Mouse (Mus musculus) erythroblast, adult 5-6 weeks (primary cell): ENCODE data around the gene Hoxa10. TPM values are rescaled to one million over a fixed set of nuclear protein-coding genes. Genes with fewer than 3 reads are reported as not detected.

Source experiments
- ATAC-seq: replicated peaks from 2 replicates; pipeline ENCODE4 v1.8.0; 2016; ENCODE audit warnings: moderate number of reproducible peaks, mild to moderate bottlenecking, moderate TSS enrichment, inconsistent platforms; ENCODE audit not compliant: poor library complexity, low FRiP score, severe bottlenecking
- total RNA-seq, 2 experiments: library from RNA; stranded (forward) in 1 of 2; stranded (reverse) in 1 of 2; fragments of 150-400 nt in 1 of 2; fragments of 200-764, 138-1000 nt in 1 of 2; gene quantifications; 2 replicates each; pipeline versions ENCODE4 v1.2.3 to v1.2.4; 2015 to 2017; ENCODE audit warnings: low replicate concordance in 2 of 2

The Hoxa10 gene
- total RNA-seq, 2 experiments from 2014 or later: not detected

DNA sequence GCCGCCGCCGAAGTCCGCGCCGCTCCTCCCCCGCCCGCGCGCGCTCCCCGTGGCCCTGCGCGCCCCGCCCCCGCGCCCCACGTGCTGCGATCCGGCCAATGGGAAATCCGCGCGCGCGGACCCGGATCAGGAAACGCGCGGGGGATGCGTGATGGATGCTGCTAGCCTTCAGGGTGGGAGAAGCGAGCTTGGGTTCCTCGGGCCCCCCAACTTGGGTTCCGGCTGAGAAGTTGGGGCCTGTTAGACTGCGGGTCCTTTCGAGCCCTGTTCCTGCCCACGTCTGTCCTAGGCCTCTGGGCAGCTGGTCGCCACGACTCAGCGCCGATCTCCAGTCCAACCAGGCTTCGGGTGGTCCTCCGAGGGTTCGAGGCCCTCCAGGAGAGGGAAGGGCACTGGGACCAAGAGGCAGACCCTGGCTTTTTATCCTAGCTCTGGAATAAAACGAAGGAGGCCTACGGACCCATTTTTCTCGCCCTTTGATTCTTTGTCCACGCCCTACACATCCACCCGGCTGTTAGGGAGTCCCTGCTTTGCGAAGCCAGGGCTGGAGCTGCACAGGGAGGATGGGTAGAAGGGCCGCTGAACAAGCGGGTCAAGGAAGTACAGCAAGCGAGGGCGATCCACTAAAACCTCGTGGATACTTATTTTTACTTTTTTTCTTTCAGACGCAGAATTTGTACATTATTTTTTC is 48.6 kb downstream of the Hoxa10 start:
- ATAC-seq: peak; percentile 57; the same call in 1 of the 2 replicates

DNA sequence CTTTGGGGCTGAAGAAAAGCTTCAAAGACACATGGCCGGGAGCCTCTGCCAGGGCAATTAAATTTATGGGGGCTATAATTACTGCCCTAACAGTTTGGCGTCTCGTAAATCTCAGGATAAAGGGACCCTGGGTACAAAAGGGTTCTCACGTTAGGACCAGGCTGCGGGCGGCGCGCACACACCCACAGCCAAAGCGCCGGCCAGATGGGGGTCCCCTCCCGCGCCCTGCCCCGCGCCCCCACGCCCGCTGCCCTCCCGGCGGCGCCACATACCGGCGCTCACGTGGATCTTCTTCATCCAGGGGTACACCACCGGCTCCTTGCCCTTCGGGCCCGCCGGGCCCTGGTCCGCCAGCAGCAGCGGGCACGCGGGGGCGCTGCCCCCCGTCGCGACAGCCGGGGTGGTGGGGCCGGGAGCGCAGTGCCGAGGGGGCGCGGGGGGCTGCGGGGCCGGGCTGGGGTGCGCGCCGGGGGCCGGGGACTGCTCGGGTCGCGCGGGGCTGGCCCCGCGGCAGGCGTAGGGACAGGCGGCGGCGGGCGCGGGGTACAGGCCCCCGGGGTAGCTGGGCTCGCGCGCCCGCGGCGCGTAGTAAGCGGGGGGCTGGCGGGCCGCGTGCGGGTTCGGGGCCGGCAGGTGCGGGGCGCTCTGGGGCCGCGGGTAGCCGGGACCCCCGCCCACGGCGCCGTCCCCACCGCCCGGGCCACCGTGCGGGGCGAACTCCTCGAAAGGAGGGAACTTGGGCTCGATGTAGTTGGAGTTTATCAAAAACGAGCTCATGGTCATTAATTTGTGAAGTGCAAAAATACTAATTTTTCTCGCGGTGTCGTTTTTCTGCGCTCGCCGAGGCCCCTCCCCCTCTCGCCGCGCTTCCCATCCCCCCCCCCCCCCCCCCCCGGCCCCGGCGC is 49.5 kb downstream of the Hoxa10 start, which contains the start of gene Hoxa4:
Hoxa4 (minus strand) TSS at position 848 of the 905 bp plus-strand sequence.
- no peak for ATAC-seq

DNA sequence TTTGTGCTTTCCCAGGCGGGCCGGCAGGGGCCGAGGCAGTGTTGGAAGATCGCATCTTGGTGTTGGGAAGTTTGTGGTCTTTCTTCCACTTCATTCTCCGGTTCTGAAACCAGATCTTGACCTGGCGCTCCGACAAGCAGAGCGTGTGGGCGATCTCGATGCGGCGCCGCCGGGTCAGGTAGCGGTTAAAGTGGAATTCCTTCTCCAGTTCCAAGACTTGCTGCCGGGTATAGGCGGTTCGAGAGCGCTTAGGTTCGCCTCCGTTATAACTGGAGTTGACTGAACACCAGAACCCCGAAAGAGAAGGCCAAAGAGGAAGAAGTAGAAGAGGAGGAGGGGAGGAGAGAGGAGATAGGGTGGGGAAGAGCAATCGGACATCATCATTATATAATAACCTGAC is 50.2 kb downstream of the Hoxa10 start:
- no peak for ATAC-seq

DNA sequence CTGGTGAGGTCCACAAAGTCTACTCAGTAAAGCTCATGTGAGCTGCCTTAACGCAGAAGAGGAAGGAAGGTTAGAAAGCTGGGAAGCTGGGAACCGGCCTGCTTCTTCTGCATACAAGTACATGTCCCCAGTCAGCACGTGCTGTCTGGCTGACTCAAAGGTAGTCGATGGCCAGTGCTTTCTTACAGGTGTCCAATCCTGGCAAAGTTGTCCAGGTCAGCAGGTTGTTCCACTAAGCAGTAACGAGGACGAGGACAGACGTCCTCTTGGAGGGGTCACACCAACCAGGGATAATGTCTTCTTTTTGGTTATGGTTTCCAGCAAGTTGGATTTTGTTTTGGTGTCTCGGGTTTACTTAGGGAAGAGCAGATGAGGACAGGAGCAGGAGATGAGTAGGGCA is 50.7 kb downstream of the Hoxa10 start:
- ATAC-seq: no peak

DNA sequence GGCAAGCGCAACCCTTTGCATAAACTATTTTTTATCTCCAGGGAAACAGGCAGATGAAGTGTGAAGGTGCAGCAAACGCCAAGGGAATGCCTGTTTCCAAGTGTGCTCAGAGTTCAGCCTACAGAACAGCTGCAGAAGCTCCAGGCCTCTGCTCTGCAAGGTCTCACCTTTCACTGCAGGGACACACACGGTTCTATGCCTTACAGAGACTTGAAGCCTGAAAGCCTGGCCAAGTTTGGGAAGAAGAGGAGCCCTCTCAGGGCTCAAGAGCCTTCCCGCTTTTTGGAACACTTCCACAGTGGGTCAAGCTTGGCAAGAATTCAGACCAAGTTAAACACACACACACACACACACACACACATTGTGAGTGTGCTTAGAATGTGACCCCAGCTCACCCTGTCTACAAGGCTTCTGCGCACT is 51.5 kb downstream of the Hoxa10 start:
- ATAC-seq: no peak

DNA sequence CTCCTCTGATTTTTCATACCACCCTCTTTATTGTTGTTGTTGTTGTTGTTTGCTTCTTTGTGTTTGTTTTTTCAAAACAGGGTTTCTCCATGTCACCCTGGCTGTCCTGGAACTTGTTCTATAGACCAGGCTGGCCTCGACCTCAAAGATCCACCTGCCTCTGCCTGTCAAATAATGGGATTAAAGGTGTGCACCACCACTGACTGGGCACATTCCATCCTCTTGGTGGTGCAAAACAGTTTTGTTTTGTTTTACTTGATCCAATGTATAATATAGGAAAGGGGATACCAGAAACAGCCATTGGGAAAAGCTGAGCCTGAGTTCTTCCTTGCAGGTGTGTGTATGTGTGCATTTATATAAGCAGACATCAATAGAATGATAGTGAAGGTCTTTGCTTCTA is 54.2 kb downstream of the Hoxa10 start:
- no peak for ATAC-seq

DNA sequence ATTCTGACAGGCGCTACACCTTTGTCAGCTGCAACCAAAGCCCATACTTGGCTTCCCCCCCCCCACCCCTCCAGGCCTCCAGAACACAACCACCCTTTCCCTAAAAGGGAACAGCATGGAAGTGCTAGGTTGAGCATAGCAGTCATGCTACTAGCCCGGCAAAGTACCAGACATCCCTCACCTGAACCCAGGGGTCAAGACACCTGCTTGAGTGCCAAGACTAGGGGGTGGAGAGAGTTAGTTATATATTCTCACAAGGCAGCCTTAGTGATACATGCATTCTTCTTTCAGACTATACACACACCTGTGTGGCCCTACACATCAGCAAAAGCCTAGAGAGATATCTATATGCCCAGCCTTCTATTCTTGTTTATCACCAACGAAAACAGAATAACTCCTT is 54.8 kb downstream of the Hoxa10 start:
- ATAC-seq: no peak

DNA sequence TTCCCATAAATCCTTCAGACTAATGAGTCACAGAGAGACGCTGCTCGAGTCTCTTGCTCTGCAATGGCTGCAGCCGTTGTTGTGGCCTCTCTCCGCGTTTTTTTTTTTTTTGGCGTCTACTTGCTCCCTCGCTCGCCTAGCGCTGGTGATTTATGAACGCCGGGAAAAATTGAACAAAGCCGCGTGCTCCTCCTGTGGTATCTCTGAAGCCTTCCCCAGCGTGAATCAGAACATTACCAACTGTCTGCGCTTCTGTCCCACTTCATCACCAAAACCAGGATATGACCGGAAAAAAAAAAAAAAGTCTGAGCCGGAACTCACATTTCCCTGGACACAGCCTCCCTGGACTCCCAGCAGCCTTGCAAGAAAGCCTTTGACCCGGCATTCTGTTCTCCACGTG is 55.4 kb downstream of the Hoxa10 start:
- no peak for ATAC-seq

DNA sequence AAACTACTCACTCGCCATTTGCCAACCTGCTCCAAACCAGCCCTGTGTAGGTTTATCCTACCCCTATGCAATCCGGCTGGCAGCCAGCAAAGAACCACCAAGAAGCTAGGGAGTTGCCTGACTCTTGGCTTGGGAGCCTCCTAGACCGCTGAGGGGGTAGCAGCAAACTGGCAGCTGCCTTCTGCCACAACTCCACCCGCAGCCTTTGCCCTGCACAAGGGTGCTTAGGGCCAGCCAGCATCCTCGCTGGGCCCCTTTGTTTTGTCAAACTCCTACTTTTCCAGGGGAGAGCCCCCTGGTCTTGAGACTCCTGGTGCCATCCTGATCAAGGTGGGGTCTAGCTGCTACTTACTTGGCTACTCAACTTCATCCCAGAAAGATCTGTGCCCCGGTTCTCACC is 56.0 kb downstream of the Hoxa10 start:
- ATAC-seq: no peak

DNA sequence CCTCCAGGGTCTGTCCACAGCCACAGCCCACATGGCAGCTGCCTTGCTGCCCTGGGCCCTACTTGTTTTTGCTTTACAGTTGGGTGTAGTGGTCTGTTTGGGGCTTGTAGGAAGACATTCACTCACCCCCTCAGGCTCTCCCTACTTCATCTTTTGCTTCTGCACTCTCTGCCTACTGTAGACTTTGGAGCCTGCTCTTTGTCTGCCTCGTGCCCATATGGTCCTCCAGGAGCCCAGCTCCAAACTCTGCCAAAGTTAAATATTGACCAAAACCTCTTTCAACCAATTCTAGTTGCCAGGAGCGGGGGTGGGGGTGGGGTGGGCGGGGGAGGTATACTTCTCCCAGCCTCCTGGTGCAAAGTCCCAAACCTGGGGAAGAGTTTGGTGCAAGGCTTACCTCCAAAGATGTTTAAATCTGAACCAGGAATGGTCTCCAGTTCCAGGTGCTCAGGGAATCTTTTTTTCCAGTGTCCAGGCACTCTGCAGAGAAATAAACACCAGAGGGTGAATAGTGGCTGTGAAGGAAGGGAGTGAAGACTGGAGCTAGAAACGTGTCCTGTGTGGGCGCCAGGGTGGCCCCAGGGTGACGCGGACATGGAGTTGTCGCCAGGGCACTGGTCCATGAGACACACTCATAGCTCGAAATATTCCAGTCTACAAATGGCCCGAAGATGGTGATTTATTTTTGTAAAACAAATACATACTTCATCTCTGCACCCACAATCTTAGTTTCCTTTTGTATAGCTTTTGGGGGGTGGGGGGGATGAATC is 57.2 kb downstream of the Hoxa10 start:
- no peak for ATAC-seq

DNA sequence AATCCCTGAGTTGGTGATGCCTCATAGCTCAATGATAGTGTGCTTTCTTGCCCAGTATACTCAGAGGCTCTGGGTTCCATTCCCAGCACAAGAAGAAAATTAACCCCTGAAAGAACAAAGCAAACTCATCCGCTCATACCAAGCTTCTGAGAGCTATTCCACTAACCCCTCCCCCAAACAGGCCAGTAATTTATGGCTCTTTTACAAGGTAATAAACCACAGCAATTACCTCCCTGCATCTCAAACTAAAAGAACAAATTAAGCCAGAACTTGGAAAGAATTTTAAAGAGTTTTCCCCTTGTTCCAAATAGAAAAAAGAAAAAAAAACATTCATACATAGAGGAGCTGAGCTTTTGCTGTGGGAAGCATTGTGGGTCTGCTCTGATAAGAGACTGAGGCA is 57.9 kb downstream of the Hoxa10 start:
- no peak for ATAC-seq

DNA sequence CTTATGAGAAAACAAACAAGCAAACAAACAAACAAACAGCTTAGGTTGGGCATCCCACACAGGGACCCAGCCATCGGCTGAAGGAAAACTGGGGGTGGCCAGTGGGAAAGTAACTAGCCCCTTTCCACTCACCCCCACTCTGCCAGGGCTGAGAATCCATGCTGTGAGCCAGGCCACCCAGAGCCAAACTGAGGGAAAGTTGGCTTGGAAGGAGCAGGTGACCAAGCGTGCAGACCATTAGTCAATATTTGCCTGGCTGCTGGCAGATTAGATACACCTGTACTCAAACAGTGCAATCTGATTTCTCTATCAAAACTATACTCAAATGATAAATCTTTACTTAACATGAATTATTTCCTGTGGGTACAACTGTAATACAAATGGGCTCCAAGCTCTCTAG is 58.6 kb downstream of the Hoxa10 start:
- no peak for ATAC-seq

Other genes with a start within 250 kb of the Hoxa10 start
- 34.8 and 68.1 TPM in 2 replicates for gene Skap2, start 228.3 kb downstream of the Hoxa10 start, total RNA-seq (2015; ENCODE audit: low replicate concordance)
- 37.2 and 38.3 TPM in 2 replicates for gene Skap2, start 228.3 kb downstream of the Hoxa10 start, total RNA-seq (2017; ENCODE audit: low replicate concordance)
- not detected in 2 replicates for gene Hoxa1, start 82.5 kb downstream of the Hoxa10 start, total RNA-seq (2015; ENCODE audit: low replicate concordance)
- not detected in 2 replicates for gene Hoxa1, start 82.5 kb downstream of the Hoxa10 start, total RNA-seq (2017; ENCODE audit: low replicate concordance)
- gene Hoxa2, start 76.0 kb downstream of the Hoxa10 start, total RNA-seq (2015; ENCODE audit: low replicate concordance): not detected in 2 replicates
- gene Hoxa2, start 76.0 kb downstream of the Hoxa10 start, total RNA-seq (2017; ENCODE audit: low replicate concordance): not detected in 2 replicates
- gene 5730596B20Rik, start 63.4 kb downstream of the Hoxa10 start, total RNA-seq (2015; ENCODE audit: low replicate concordance): not detected in 2 replicates
- not detected in 2 replicates for gene 5730596B20Rik, start 63.4 kb downstream of the Hoxa10 start, total RNA-seq (2017; ENCODE audit: low replicate concordance)
- not detected in 2 replicates for gene Hoxa4, start 49.1 kb downstream of the Hoxa10 start, total RNA-seq (2015; ENCODE audit: low replicate concordance)
- 0.34 TPM in 1 of 2 replicates, not detected in the other for gene Hoxa4, start 49.1 kb downstream of the Hoxa10 start, total RNA-seq (2017; ENCODE audit: low replicate concordance)
- not detected in 2 replicates for gene Hoxa5, start 36.3 kb downstream of the Hoxa10 start, total RNA-seq (2015; ENCODE audit: low replicate concordance)
- 0.17 and 0.56 TPM in 2 replicates for gene Hoxa5, start 36.3 kb downstream of the Hoxa10 start, total RNA-seq (2017; ENCODE audit: low replicate concordance)
- gene Hoxa6, start 32.1 kb downstream of the Hoxa10 start, total RNA-seq (2015; ENCODE audit: low replicate concordance): not detected in 2 replicates
- not detected in 2 replicates for gene Hoxa6, start 32.1 kb downstream of the Hoxa10 start, total RNA-seq (2017; ENCODE audit: low replicate concordance)
- gene Hoxa3, start 27.5 kb downstream of the Hoxa10 start, total RNA-seq (2015; ENCODE audit: low replicate concordance): not detected in 2 replicates
- gene Hoxa3, start 27.5 kb downstream of the Hoxa10 start, total RNA-seq (2017; ENCODE audit: low replicate concordance): not detected in 2 replicates
- not detected in 2 replicates for gene Gm28308, start 27.5 kb downstream of the Hoxa10 start, total RNA-seq (2015; ENCODE audit: low replicate concordance)
- not detected in 2 replicates for gene Gm28308, start 27.5 kb downstream of the Hoxa10 start, total RNA-seq (2017; ENCODE audit: low replicate concordance)
- 0.77 and 2.5 TPM in 2 replicates for gene Hoxa7, start 19.0 kb downstream of the Hoxa10 start, total RNA-seq (2015; ENCODE audit: low replicate concordance)
- 1.3 and 2.1 TPM in 2 replicates for gene Hoxa7, start 19.0 kb downstream of the Hoxa10 start, total RNA-seq (2017; ENCODE audit: low replicate concordance)
- 3.3 TPM in 1 of 2 replicates, not detected in the other for gene Hoxa9, start 9.8 kb downstream of the Hoxa10 start, total RNA-seq (2015; ENCODE audit: low replicate concordance)
- gene Hoxa9, start 9.8 kb downstream of the Hoxa10 start, total RNA-seq (2017; ENCODE audit: low replicate concordance): 2.5 and 4.0 TPM in 2 replicates
- gene Hoxa11, start 5.0 kb upstream of the Hoxa10 start, total RNA-seq (2015; ENCODE audit: low replicate concordance): not detected in 2 replicates
- gene Hoxa11, start 5.0 kb upstream of the Hoxa10 start, total RNA-seq (2017; ENCODE audit: low replicate concordance): not detected in 2 replicates
- gene Hoxa13, start 20.0 kb upstream of the Hoxa10 start, total RNA-seq (2015; ENCODE audit: low replicate concordance): not detected in 2 replicates
- not detected in 2 replicates for gene Hoxa13, start 20.0 kb upstream of the Hoxa10 start, total RNA-seq (2017; ENCODE audit: low replicate concordance)
- gene Evx1, start 72.6 kb upstream of the Hoxa10 start, total RNA-seq (2015; ENCODE audit: low replicate concordance): not detected in 2 replicates
- not detected in 2 replicates for gene Evx1, start 72.6 kb upstream of the Hoxa10 start, total RNA-seq (2017; ENCODE audit: low replicate concordance)